Mouse (Mus musculus) neutrophil, adult 65 days (primary cell): ENCODE results near the gene Pif1. TPM values are rescaled to one million over a fixed set of nuclear protein-coding genes. Genes with fewer than 3 reads are reported as not detected.

Source experiments
- total RNA-seq: library from RNA; stranded (reverse); gene quantifications from 2 replicates; pipeline ENCODE4 v1.2.4, GENCODE M21; 2023

The Pif1 gene
- 8.9 and 10.4 TPM in 2 replicates for total RNA-seq

GRCm38 (mm10) chr9:65586406-65587269 lies at the start of gene Pif1:
Pif1 (plus strand) TSS chr9:65587160.

GRCm38 (mm10) chr9:65579781-65580371 lies 7.1 kb upstream of the Pif1 start, which contains the start of gene Plekho2:
Plekho2 (minus strand) TSS chr9:65580040.

GRCm38 (mm10) chr9:65629025-65629766 lies 42.2 kb downstream of the Pif1 start, which contains the start of gene Rbpms2:
Rbpms2 (plus strand) TSS chr9:65629648.

Other genes with a start within 250 kb of the Pif1 start
- gene Pdcd7, start 241.1 kb upstream of the Pif1 start, total RNA-seq = 10.3 and 11.4 TPM in 2 replicates
- gene Ubap1l, start 226.1 kb upstream of the Pif1 start, total RNA-seq = not detected in 2 replicates
- not detected in 2 replicates for gene Kbtbd13, start 195.5 kb upstream of the Pif1 start, total RNA-seq
- not detected in 2 replicates for gene Rasl12, start 188.7 kb upstream of the Pif1 start, total RNA-seq
- not detected in 2 replicates for gene Slc51b, start 164.2 kb upstream of the Pif1 start, total RNA-seq
- 4.2 and 4.6 TPM in 2 replicates for gene Mtfmt, start 151.4 kb upstream of the Pif1 start, total RNA-seq
- 63.9 and 70.8 TPM in 2 replicates for gene Spg21, start 126.2 kb upstream of the Pif1 start, total RNA-seq
- gene Ankdd1a, start 67.0 kb upstream of the Pif1 start, total RNA-seq = 1.7 and 3.1 TPM in 2 replicates
- gene Plekho2, start 7.1 kb upstream of the Pif1 start, total RNA-seq = 205 and 249 TPM in 2 replicates
- gene Rbpms2, start 42.5 kb downstream of the Pif1 start, total RNA-seq = 0.32 and 1.2 TPM in 2 replicates
- 71.0 and 75.2 TPM in 2 replicates for gene Oaz2, start 80.8 kb downstream of the Pif1 start, total RNA-seq
- 22.7 and 24.6 TPM in 2 replicates for gene Zfp609, start 240.4 kb downstream of the Pif1 start, total RNA-seq